Mouse (Mus musculus): Measurements from ENCODE around the gene Cyp2b10.
"Not testable (repeated sequence)": the region's sequence is repeated elsewhere in the genome, so short reads cannot be mapped to it uniquely, and the experiment has no call there.

Cyp2b10 gene
- long read RNA-seq, experiment 1: 0 reads
- long read RNA-seq, experiment 2: 0 reads

GRCm38 (mm10) chr7:25897411-25897810 is at the start of gene Cyp2b10:
Gene Cyp2b10 (plus strand): TSS chr7:25897620.
- intact Hi-C loops (cut with DNase I): no loop called here

GRCm38 (mm10) chr7:25847722-25848443 is 49.5 kb upstream of the Cyp2b10 start:
- intact Hi-C loops (cut with DNase I): no loop called here

GRCm38 (mm10) chr7:25848444-25848812 is 49.0 kb upstream of the Cyp2b10 start:
- intact Hi-C loops (cut with DNase I): no loop called here

GRCm38 (mm10) chr7:25855082-25855481 is 42.3 kb upstream of the Cyp2b10 start:
- intact Hi-C loops (cut with DNase I): loop anchor here (5.0 kb wide), 2 partner anchors 47 to 98 kb away; no protein-coding TSS in a partner anchor

GRCm38 (mm10) chr7:25859962-25860870 is 37.2 kb upstream of the Cyp2b10 start:
- intact Hi-C loops (cut with DNase I): loop anchor here (5.0 kb wide), 2 partner anchors 42 to 103 kb away; no protein-coding TSS in a partner anchor

GRCm38 (mm10) chr7:25862365-25862764 is 35.1 kb upstream of the Cyp2b10 start:
- intact Hi-C loops (cut with DNase I): no loop called here

- intact Hi-C loops (cut with DNase I): no loop called here
Measured at GRCm38 (mm10) chr7:25863756-25864155, 33.7 kb upstream of the Cyp2b10 start.

GRCm38 (mm10) chr7:25864861-25865260 is 32.6 kb upstream of the Cyp2b10 start:
- intact Hi-C loops (cut with DNase I): no loop called here

GRCm38 (mm10) chr7:25869789-25870188 is 27.6 kb upstream of the Cyp2b10 start:
- intact Hi-C loops (cut with DNase I): no loop called here

GRCm38 (mm10) chr7:25872624-25873023 is 24.8 kb upstream of the Cyp2b10 start:
- intact Hi-C loops (cut with DNase I): no loop called here

GRCm38 (mm10) chr7:25878735-25879134 is 18.7 kb upstream of the Cyp2b10 start:
- intact Hi-C loops (cut with DNase I): no loop called here

GRCm38 (mm10) chr7:25880721-25881120 is 16.7 kb upstream of the Cyp2b10 start:
- intact Hi-C loops (cut with DNase I): not testable (repeated sequence)

GRCm38 (mm10) chr7:25884272-25884671 is 13.1 kb upstream of the Cyp2b10 start:
- intact Hi-C loops (cut with DNase I): no loop called here

GRCm38 (mm10) chr7:25887758-25888157 is 9.7 kb upstream of the Cyp2b10 start:
- intact Hi-C loops (cut with DNase I): no loop called here

- intact Hi-C loops (cut with DNase I): no loop called here
Measured at GRCm38 (mm10) chr7:25893159-25893558, 4.3 kb upstream of the Cyp2b10 start.

- intact Hi-C loops (cut with DNase I): no loop called here
Measured at GRCm38 (mm10) chr7:25895162-25895561, 2.3 kb upstream of the Cyp2b10 start.

- intact Hi-C loops (cut with DNase I): no loop called here
Measured at GRCm38 (mm10) chr7:25898064-25898463, 644 bp downstream of the Cyp2b10 start.

- intact Hi-C loops (cut with DNase I): loop anchor here (5.0 kb wide), 1 partner anchor 45 kb away; no protein-coding TSS in a partner anchor
Measured at GRCm38 (mm10) chr7:25902061-25902690, 4.8 kb downstream of the Cyp2b10 start.

GRCm38 (mm10) chr7:25903156-25903555 is 5.7 kb downstream of the Cyp2b10 start:
- intact Hi-C loops (cut with DNase I): loop anchor here (5.0 kb wide), 1 partner anchor 46 kb away; no protein-coding TSS in a partner anchor

GRCm38 (mm10) chr7:25904066-25904465 is 6.6 kb downstream of the Cyp2b10 start:
- intact Hi-C loops (cut with DNase I): loop anchor here (5.0 kb wide), 1 partner anchor 47 kb away; no protein-coding TSS in a partner anchor

- intact Hi-C loops (cut with DNase I): loop anchor here (5.0 kb wide), 1 partner anchor 47 kb away; no protein-coding TSS in a partner anchor
Measured at GRCm38 (mm10) chr7:25904489-25904888, 7.1 kb downstream of the Cyp2b10 start.
